Mouse (Mus musculus) erythroblast, embryonic 14.5 days (primary cell): ENCODE measurements around the gene Ghrh.
"Not testable (repeated sequence)": the region's sequence is repeated elsewhere in the genome, so short reads cannot be mapped to it uniquely, and the experiment has no call there.

Experiments used
- GATA1 ChIP-seq: IDR thresholded peaks from 2 replicates; pipeline ENCODE4 v1.6.1; 2012; ENCODE audit warnings: low read length, inconsistent platforms, mixed read lengths
- TAL1 ChIP-seq: IDR thresholded peaks from 3 replicates; pipeline ENCODE4 v1.6.1; 2012; ENCODE audit warnings: low read length, inconsistent platforms, mixed read lengths

DNA sequence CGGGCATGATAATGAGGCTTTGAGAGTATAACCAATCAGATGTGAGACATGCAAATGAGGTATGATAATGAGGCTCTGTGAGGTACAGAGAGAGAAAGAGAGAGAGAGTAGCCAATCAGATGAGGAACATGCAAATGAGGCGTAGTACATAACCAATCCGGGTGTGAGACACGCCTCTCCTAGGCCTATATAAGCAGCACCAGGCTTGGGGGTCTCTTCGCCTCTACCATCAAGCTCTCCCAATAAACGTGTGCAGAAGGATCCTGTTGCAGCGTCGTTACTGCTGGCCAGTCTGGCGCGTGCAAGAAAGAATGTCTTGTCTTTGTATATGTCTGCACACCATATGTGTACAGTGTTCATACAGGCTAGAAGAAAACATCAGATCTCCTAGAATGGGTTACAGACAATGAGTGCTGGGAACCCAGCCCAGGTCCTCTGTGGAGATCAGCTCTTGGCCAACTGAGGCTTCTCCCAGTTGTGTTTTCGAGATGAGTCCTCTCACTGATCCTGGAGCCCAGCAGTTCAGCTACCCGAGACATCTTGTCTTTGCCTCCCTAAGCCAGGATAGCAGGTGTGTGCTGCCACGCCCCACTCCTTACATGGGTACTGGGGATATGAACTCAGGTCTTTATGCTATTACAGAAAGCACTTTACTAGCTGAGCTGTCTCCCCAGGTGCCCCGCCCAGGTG is 41.7 kb upstream of the Ghrh start:
- not testable (repeated sequence) for TF ChIP-seq TAL1, GATA1
